Mouse (Mus musculus): ENCODE measurements around the gene Urb2. TPM values are rescaled to one million over a fixed set of nuclear protein-coding genes. Genes with fewer than 3 reads are reported as not detected.

Urb2 gene
- total RNA-seq, 2 experiments from 2014 or later = 5.8 to 6.0 TPM

- intact Hi-C loops (cut with DNase I) = no loop called here
Observed at GRCm38 (mm10) chr8:124027831-124028230, 6.5 kb downstream of the Urb2 start.

GRCm38 (mm10) chr8:124033400-124033799 is 12.1 kb downstream of the Urb2 start:
- intact Hi-C loops (cut with DNase I) = no loop called here
- no peak overlapping the region for H3K4me3 ChIP-seq
- no peak for DNase-seq
- no peak overlapping the region for H3K27ac ChIP-seq
- peak; percentile 28; the same call in 1 of the 2 replicates for TF ChIP-seq CTCF (IDR thresholded peaks at IDR 0.05)

More at GRCm38 (mm10) chr8:124027831-124028230, 6.5 kb downstream of the Urb2 start:
- Histone ChIP-seq H3K4me3 (no peak overlapping the region), H3K27ac (peak overlapping the region; percentile 66)
- peak; percentile 44 for DNase-seq
- no peak for TF ChIP-seq CTCF (IDR thresholded peaks at IDR 0.05)

GRCm38 (mm10) chr8:124038121-124038520 is 16.8 kb downstream of the Urb2 start:
- no peak for DNase-seq
- Histone ChIP-seq H3K27ac (no peak overlapping the region), H3K4me3 (no peak overlapping the region)
- TF ChIP-seq CTCF (IDR thresholded peaks at IDR 0.05) = no peak
- intact Hi-C loops (cut with DNase I) = no loop called here

GRCm38 (mm10) chr8:124039351-124039750 is 18.0 kb downstream of the Urb2 start:
- no peak for TF ChIP-seq CTCF (IDR thresholded peaks at IDR 0.05)
- H3K27ac ChIP-seq = no peak overlapping the region

GRCm38 (mm10) chr8:124042201-124042600 is 20.9 kb downstream of the Urb2 start:
- intact Hi-C loops (cut with DNase I) = no loop called here
- Histone ChIP-seq H3K27ac (no peak overlapping the region), H3K4me3 (no peak overlapping the region)
- no peak for TF ChIP-seq CTCF (IDR thresholded peaks at IDR 0.05)
- DNase-seq = no peak

More at GRCm38 (mm10) chr8:124039351-124039750, 18.0 kb downstream of the Urb2 start:
- no peak for DNase-seq
- intact Hi-C loops (cut with DNase I) = no loop called here
- H3K4me3 ChIP-seq = no peak overlapping the region

- intact Hi-C loops (cut with DNase I) = no loop called here
- TF ChIP-seq CTCF (IDR thresholded peaks at IDR 0.05) = no peak
Observed at GRCm38 (mm10) chr8:124044421-124044820, 23.1 kb downstream of the Urb2 start.

GRCm38 (mm10) chr8:124044931-124045330 is 23.6 kb downstream of the Urb2 start:
- DNase-seq = no peak
- no peak overlapping the region for H3K4me3 ChIP-seq
- no peak for TF ChIP-seq CTCF (IDR thresholded peaks at IDR 0.05)

More at GRCm38 (mm10) chr8:124044421-124044820, 23.1 kb downstream of the Urb2 start:
- DNase-seq = no peak
- Histone ChIP-seq H3K4me3 (no peak overlapping the region), H3K27ac (no peak overlapping the region)

GRCm38 (mm10) chr8:124045856-124046255 is 24.5 kb downstream of the Urb2 start:
- intact Hi-C loops (cut with DNase I) = no loop called here
- H3K27ac ChIP-seq = no peak overlapping the region
- no peak overlapping the region for H3K4me3 ChIP-seq
- peak; percentile 38 for DNase-seq
- TF ChIP-seq CTCF (IDR thresholded peaks at IDR 0.05) = no peak

More at GRCm38 (mm10) chr8:124044931-124045330, 23.6 kb downstream of the Urb2 start:
- intact Hi-C loops (cut with DNase I) = no loop called here
- no peak overlapping the region for H3K27ac ChIP-seq

GRCm38 (mm10) chr8:124052110-124052509 is 30.8 kb downstream of the Urb2 start:
- intact Hi-C loops (cut with DNase I) = loop anchor here (1.0 to 10.0 kb wide), 4 partner anchors 93 to 315 kb away; partner anchors contain the start of gene Galnt2
- peak; percentile 77 for DNase-seq
- no peak overlapping the region for H3K27ac ChIP-seq
- TF ChIP-seq CTCF (IDR thresholded peaks at IDR 0.05) = no peak; the same call in 1 of the 2 replicates
- no peak overlapping the region for H3K4me3 ChIP-seq

GRCm38 (mm10) chr8:124052568-124052967 is 31.3 kb downstream of the Urb2 start:
- TF ChIP-seq CTCF (IDR thresholded peaks at IDR 0.05) = no peak

GRCm38 (mm10) chr8:124056832-124057655 is 35.7 kb downstream of the Urb2 start:
- TF ChIP-seq CTCF (IDR thresholded peaks at IDR 0.05) = no peak
- no peak overlapping the region for H3K4me3 ChIP-seq
- intact Hi-C loops (cut with DNase I) = loop anchor here (10.0 kb wide), 1 partner anchor 88 kb away; no protein-coding TSS in a partner anchor
- H3K27ac ChIP-seq = no peak overlapping the region
- no peak for DNase-seq

More at GRCm38 (mm10) chr8:124052568-124052967, 31.3 kb downstream of the Urb2 start:
- intact Hi-C loops (cut with DNase I) = loop anchor here (1.0 to 10.0 kb wide), 4 partner anchors 92 to 315 kb away; partner anchors contain the start of gene Galnt2
- Histone ChIP-seq H3K27ac (no peak overlapping the region), H3K4me3 (no peak overlapping the region)
- no peak for DNase-seq

- DNase-seq = peak; percentile 39
- H3K4me3 ChIP-seq = no peak overlapping the region
- H3K27ac ChIP-seq = peak overlapping the region; percentile 63
- intact Hi-C loops (cut with DNase I) = no loop called here
- no peak for TF ChIP-seq CTCF (IDR thresholded peaks at IDR 0.05)
Observed at GRCm38 (mm10) chr8:124066325-124067058, 45.2 kb downstream of the Urb2 start.

Measured in gastrocnemius, adult 2 months (tissue).